Mouse (Mus musculus) erythroblast, embryonic 14.5 days (primary cell): ENCODE results near the gene Dbndd1.

Source experiments
- GATA1 ChIP-seq: IDR thresholded peaks from 2 replicates; pipeline ENCODE4 v1.6.1; 2012; ENCODE audit warnings: low read length, inconsistent platforms, mixed read lengths
- TAL1 ChIP-seq: IDR thresholded peaks from 3 replicates; pipeline ENCODE4 v1.6.1; 2012; ENCODE audit warnings: low read length, inconsistent platforms, mixed read lengths

DNA sequence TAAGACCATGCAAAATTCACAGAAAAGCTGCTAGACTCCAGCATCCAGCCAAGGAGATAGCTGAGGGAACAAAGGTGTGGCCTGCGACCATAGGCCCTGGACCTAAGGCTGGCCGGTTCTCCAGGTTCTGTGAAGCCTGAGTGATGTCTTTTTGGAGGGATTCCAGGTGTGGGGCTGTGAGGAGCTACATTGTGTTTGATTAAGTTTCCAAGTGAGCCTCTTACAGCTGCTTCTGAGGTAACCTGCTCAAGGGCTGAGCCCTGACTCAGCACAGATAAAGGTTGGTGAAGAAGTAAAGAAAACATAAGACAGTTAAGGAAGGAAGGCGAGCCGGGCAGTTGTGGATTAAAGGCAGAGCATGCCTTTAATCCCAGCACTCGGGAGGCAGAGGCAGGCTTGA, 13.1 kb downstream of the Dbndd1 start:
- TF ChIP-seq GATA1: no peak
- no peak for TF ChIP-seq TAL1
